Mouse (Mus musculus) myocyte (in vitro differentiated cells): ENCODE results near the gene Gm20388. TPM values are rescaled to one million over a fixed set of nuclear protein-coding genes. Genes with fewer than 3 reads are reported as not detected.

ENCODE experiments used
- H3K27me3 ChIP-seq: one replicate; pipeline ENCODE4 v1.6.1; 2011; ENCODE audit not compliant: control insufficient read depth, insufficient read depth, insufficient read length
- H3K36me3 ChIP-seq: one replicate; pipeline ENCODE4 v1.6.1; 2011; ENCODE audit not compliant: control insufficient read depth, insufficient read depth
- H3K4me2 ChIP-seq: one replicate; pipeline ENCODE4 v1.6.1; 2011; ENCODE audit warnings: low read depth, control low read depth
- H3K4me3 ChIP-seq: one replicate; pipeline ENCODE4 v1.5.1; 2011; ENCODE audit warnings: mild to moderate bottlenecking, control low read depth, moderate library complexity
- H3K79me2 ChIP-seq: one replicate; pipeline ENCODE4 v1.6.1; 2011; ENCODE audit not compliant: control insufficient read depth, insufficient read depth
- H3ac ChIP-seq: one replicate; pipeline ENCODE4 v1.6.1; 2011; ENCODE audit not compliant: control insufficient read depth, insufficient read length
- CEBPB ChIP-seq: IDR thresholded peaks from 2 replicates; pipeline ENCODE4 v1.6.1; 2011; ENCODE audit warnings: mild to moderate bottlenecking, moderate library complexity; ENCODE audit not compliant: poor library complexity, insufficient read depth, severe bottlenecking
- E2F4 ChIP-seq: IDR thresholded peaks from one replicate; pipeline ENCODE4 v1.6.1; 2011; ENCODE audit warnings: mild to moderate bottlenecking, control low read depth, moderate library complexity; ENCODE audit not compliant: insufficient read depth
- MAX ChIP-seq: IDR thresholded peaks from one replicate; pipeline ENCODE4 v1.6.1; 2011; ENCODE audit warnings: low read depth, mild to moderate bottlenecking, control low read depth
- MYOD1 ChIP-seq, 3 experiments: IDR thresholded peaks; one replicate each; pipeline ENCODE4 v1.6.1; 2011; ENCODE audit warnings: control low read depth in 2 of 3, low read depth in 2 of 3, mild to moderate bottlenecking in 2 of 3, moderate library complexity in 1 of 3; ENCODE audit not compliant: insufficient read length in 2 of 3, control insufficient read depth in 1 of 3
- MYOG ChIP-seq, 3 experiments: IDR thresholded peaks; one replicate each; pipeline ENCODE4 v1.6.1; 2011; ENCODE audit warnings: control low read depth in 2 of 3, low read depth in 2 of 3, mild to moderate bottlenecking in 2 of 3; ENCODE audit not compliant: insufficient read length in 2 of 3, control insufficient read depth in 1 of 3, insufficient read depth in 1 of 3
- POLR2A ChIP-seq: IDR thresholded peaks from one replicate; pipeline ENCODE4 v1.6.1; 2011; ENCODE audit warnings: low read depth, mild to moderate bottlenecking, control low read depth, moderate library complexity; ENCODE audit not compliant: insufficient read length
- POLR2AphosphoS2 ChIP-seq: IDR thresholded peaks from one replicate; pipeline ENCODE4 v1.6.1; 2011; ENCODE audit warnings: low read depth, control low read depth; ENCODE audit not compliant: insufficient read length
- REST ChIP-seq: IDR thresholded peaks from one replicate; pipeline ENCODE4 v1.6.1; 2011; ENCODE audit warnings: mild to moderate bottlenecking, control low read depth, moderate library complexity; ENCODE audit not compliant: insufficient read depth, insufficient read length
- SRF ChIP-seq: IDR thresholded peaks from one replicate; pipeline ENCODE4 v1.6.1; 2011; ENCODE audit warnings: low read depth; ENCODE audit not compliant: control insufficient read depth, insufficient read length
- TCF12 ChIP-seq: IDR thresholded peaks from one replicate; pipeline ENCODE4 v1.6.1; 2011; ENCODE audit warnings: mild to moderate bottlenecking, control low read depth; ENCODE audit not compliant: poor library complexity, insufficient read depth, severe bottlenecking
- TCF3 ChIP-seq: IDR thresholded peaks from one replicate; pipeline ENCODE4 v1.6.1; 2011; ENCODE audit warnings: low read depth, control low read depth; ENCODE audit not compliant: insufficient read length
- USF1 ChIP-seq: IDR thresholded peaks from one replicate; pipeline ENCODE4 v1.6.1; 2011; ENCODE audit warnings: low read depth, mild to moderate bottlenecking, control low read depth, moderate library complexity
- polyA plus RNA-seq: library from polyadenylated mRNA; unstranded; fragments of >200 nt; fragmentation: generic; extraction: Trizol; gene quantifications from one replicate; pipeline ENCODE4 v1.2.1, GENCODE M21; 2012; ENCODE audit warnings: missing spikeins

Gene Gm20388
- polyA plus RNA-seq, 1 experiment = 15.3 TPM

GRCm38 (mm10) chr8:120697154-120697978 is 786.7 kb downstream of the Gm20388 start:
- Histone ChIP-seq H3K79me2 (no peaks in the 10 kb centered on the region), H3K36me3 (no peaks in the 10 kb centered on the region), H3K27me3 (peaks cover 45% of the 10 kb centered on the region), H3K4me2 (no peak overlapping the region), H3ac (no peak overlapping the region), H3K4me3 (no peak overlapping the region)
- TF ChIP-seq MAX (no peak), REST (no peak), POLR2AphosphoS2 (no peak), USF1 (no peak), MYOG (IDR thresholded peaks at IDR 0.05; ENCODE audit: control insufficient read depth in 1 of 3, insufficient read depth in 1 of 3, insufficient read length in 2 of 3, low read depth in 2 of 3) (no peak), CEBPB (no peak), SRF (no peak), POLR2A (no peak), TCF12 (no peak)

- H3K4me2 ChIP-seq = no peak overlapping the region
- no peak overlapping the region for H3ac ChIP-seq
- H3K79me2 ChIP-seq = no peaks in the 10 kb centered on the region
- no peak overlapping the region for H3K4me3 ChIP-seq
- TF ChIP-seq TCF3 (no peak), TCF12 (no peak), POLR2AphosphoS2 (no peak), POLR2A (no peak), REST (no peak), MYOD1 (IDR thresholded peaks at IDR 0.05; ENCODE audit: control insufficient read depth in 1 of 3, insufficient read length in 2 of 3, low read depth in 2 of 3) (no peak), CEBPB (no peak), USF1 (no peak), MYOG (IDR thresholded peaks at IDR 0.05; ENCODE audit: control insufficient read depth in 1 of 3, insufficient read depth in 1 of 3, insufficient read length in 2 of 3, low read depth in 2 of 3) (no peak), MAX (no peak), E2F4 (no peak), SRF (no peak)
- H3K27me3 ChIP-seq = peaks cover 50% of the 10 kb centered on the region
- H3K36me3 ChIP-seq = no peaks in the 10 kb centered on the region
Observed at GRCm38 (mm10) chr8:120697979-120698272, 787.3 kb downstream of the Gm20388 start.

DNA sequence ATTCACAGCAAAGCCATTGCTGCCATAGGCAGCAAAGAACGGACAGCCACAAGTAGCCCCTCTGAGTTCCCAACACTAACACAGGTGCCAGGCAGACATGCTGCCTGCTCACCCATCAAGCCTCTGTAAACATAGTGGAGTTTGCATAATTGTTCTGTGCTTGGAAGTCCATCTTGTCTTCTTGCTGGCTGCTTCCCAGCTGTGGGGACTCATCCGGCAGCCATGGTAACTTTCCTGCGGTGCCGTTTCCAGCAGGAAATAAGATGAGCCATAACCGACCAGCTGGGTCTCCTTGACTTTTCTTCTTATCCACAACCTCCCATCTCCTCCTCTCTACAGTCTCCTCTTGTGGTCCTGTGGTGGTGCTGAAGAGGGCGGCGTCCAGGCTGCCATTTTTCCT is 787.8 kb downstream of the Gm20388 start:
- H3K27me3 ChIP-seq = peaks cover 55% of the 10 kb centered on the region
- no peaks in the 10 kb centered on the region for H3K36me3 ChIP-seq
- no peak overlapping the region for H3K4me3 ChIP-seq
- no peak overlapping the region for H3K4me2 ChIP-seq
- no peaks in the 10 kb centered on the region for H3K79me2 ChIP-seq
- TF ChIP-seq MAX (no peak), MYOD1 (IDR thresholded peaks at IDR 0.05; ENCODE audit: control insufficient read depth in 1 of 3, insufficient read length in 2 of 3, low read depth in 2 of 3) (no peak), TCF3 (no peak), E2F4 (no peak), MYOG (IDR thresholded peaks at IDR 0.05; ENCODE audit: control insufficient read depth in 1 of 3, insufficient read depth in 1 of 3, insufficient read length in 2 of 3, low read depth in 2 of 3) (no peak), SRF (no peak), USF1 (no peak), POLR2AphosphoS2 (no peak), CEBPB (no peak), TCF12 (no peak), POLR2A (no peak), REST (no peak)
- H3ac ChIP-seq = no peak overlapping the region

GRCm38 (mm10) chr8:120699079-120699478 is 788.4 kb downstream of the Gm20388 start:
- Histone ChIP-seq H3K4me3 (no peak overlapping the region), H3K27me3 (peaks cover 59% of the 10 kb centered on the region), H3K4me2 (no peak overlapping the region), H3K79me2 (no peaks in the 10 kb centered on the region), H3K36me3 (no peaks in the 10 kb centered on the region), H3ac (no peak overlapping the region)
- TF ChIP-seq MYOD1 (IDR thresholded peaks at IDR 0.05; ENCODE audit: control insufficient read depth in 1 of 3, insufficient read length in 2 of 3, low read depth in 2 of 3) (peak in 2 of 3 experiments; percentile 49 to 62), POLR2A (no peak), E2F4 (no peak), TCF3 (no peak), REST (no peak), SRF (no peak), TCF12 (no peak)

- TF ChIP-seq MYOD1 (IDR thresholded peaks at IDR 0.05; ENCODE audit: control insufficient read depth in 1 of 3, insufficient read length in 2 of 3, low read depth in 2 of 3) (no peak), TCF12 (no peak), MYOG (IDR thresholded peaks at IDR 0.05; ENCODE audit: control insufficient read depth in 1 of 3, insufficient read depth in 1 of 3, insufficient read length in 2 of 3, low read depth in 2 of 3) (no peak), POLR2AphosphoS2 (no peak), TCF3 (no peak), USF1 (no peak), MAX (no peak), POLR2A (no peak), E2F4 (no peak)
- Histone ChIP-seq H3K36me3 (no peaks in the 10 kb centered on the region), H3K79me2 (no peaks in the 10 kb centered on the region), H3ac (no peak overlapping the region), H3K27me3 (peaks cover 59% of the 10 kb centered on the region), H3K4me2 (no peak overlapping the region), H3K4me3 (no peak overlapping the region)
Observed at GRCm38 (mm10) chr8:120699565-120699964, 788.9 kb downstream of the Gm20388 start.
